Mouse (Mus musculus) left cerebral cortex, adult 11 months (tissue): Measurements from ENCODE around the gene Wdr5.

Experiments
- DNase-seq: peaks from one replicate; pipeline ENCODE4 v3.0.0; 2022; ENCODE audit warnings: low spot score

Wdr5 gene

DNA sequence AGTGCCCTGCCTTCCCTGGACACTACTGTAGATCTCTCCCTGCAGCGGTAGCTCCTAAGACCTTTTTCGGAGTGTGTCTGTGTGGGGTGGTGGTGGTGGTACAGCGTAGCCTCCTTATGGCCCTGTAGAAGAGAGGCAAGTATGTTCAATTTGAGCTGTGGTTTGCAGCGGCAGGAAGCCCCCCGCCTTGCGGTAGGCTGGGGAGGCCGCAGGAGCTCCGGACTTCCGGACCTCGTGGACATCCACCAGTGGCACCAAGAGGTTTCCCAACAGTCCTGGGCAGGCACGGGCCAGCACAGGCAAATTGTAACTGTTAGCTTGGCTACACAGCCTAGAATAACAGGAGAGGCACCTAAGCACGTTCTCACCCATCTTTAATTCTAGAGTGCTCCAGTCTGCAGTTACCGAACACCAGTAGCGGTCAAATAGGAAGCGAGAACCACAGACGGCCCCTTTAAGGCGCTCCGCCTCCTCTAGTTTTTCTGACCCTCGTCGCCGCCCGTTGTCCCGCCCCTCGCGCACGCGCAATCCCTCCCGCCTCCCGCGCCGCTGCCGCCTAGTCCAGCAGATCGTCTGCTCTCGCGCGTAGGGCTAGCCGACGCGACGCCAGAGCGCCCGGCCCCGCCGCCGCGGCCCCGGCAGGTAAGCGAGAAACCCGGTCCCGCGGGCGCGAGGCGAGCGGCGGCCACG lies at the start of gene Wdr5:
TSS of gene Wdr5 (plus strand) at position 519 of the 690 bp plus-strand sequence.
- DNase-seq, result peak; percentile 86

- DNase-seq, result no peak
Observed at GRCm38 (mm10) chr2:27469292-27469990, 45.5 kb upstream of the Wdr5 start.

DNA sequence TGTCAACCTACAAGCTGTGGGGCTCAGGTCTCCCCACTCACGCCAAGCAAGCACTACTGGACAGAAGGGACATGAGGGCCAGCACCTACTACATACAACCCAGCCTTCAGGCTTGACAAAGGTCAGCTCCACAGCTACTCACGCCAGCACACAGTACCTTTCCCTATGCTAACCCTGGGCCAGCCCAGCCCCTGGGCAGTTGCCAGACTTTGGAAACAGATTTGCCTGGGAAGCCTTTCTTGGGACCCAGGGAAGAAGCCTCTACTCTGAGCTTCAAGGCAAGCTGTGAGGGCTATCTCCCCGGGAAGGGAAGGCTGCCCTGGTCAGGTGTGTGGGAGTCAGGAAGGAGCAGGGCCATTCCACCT lies 45.0 kb upstream of the Wdr5 start:
- DNase-seq, result no peak

DNA sequence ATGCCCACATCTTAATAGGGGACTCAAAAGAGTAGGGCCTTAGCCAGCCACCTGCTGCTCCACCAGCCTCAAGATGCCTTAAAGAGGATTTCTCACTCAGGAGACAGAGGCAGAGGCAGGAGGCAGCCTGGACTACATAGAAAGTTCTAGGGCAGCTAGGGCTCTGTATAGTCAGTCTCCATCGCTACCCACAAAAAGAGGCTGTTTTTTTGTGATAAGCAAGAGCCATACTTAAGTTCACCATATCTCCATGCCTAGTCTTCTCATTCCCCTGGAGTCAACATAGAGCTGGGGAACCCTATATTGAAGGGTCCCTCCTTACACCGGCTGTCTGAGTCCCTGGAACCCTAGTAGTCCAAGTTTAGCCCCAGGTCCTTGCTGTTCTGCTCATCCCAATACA lies 44.4 kb upstream of the Wdr5 start:
- DNase-seq, result no peak

- DNase-seq, result no peak
Observed at GRCm38 (mm10) chr2:27471170-27471584, 43.8 kb upstream of the Wdr5 start.

DNA sequence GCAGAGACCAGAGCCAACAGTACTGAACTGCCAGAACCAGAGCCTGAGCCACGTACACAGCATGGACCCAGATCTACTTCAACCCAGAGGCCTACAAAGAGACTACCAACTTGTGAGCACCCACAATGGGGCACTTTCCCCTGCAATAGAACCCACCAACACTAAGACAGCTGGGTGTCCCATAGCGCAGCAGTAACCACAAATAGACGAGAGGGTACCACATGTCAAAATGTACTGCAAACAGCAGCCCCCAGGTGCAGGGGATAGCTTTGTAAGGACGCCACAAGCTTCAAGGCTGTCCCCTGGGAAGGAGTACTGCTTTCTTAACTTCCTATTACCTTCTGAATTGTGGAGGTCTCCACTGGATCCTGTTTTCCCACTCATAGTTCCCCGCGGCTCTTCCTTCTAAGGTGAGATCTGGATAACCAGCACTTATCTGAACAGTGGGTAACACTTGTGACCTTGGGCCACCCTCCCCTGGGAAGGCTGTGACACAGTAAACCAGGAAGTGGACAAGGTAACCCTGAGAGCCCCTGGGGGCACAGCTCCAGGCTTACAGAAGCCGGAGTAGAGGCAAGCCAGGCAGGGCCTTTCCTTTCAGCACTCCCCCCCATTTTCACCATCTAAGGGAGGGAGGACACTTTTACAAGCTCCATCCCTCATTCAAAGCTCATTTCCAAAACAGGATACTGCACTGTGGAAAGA lies 41.7 kb upstream of the Wdr5 start:
- no peak for DNase-seq

DNA sequence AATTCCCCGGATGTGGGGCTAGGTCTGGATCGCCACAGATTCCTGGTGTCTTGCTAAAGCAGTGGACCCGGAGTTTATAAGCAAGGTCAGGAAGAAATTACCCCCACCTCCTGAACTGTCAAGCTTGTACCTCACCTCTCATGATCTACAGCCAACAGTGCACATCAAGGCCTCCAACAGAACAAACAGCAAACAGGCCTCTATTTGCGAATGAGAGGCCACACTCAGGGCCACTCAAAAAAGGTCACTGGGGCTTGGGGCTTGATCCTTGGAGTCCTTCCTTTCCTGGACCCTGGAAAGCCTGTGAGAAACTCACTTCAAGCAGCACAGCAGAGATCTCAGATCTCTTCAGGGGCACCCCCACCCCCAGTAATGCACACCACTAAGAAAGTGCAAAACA lies 41.0 kb upstream of the Wdr5 start:
- DNase-seq, result no peak

- DNase-seq, result no peak
Observed at GRCm38 (mm10) chr2:27474621-27475484, 40.1 kb upstream of the Wdr5 start.

DNA sequence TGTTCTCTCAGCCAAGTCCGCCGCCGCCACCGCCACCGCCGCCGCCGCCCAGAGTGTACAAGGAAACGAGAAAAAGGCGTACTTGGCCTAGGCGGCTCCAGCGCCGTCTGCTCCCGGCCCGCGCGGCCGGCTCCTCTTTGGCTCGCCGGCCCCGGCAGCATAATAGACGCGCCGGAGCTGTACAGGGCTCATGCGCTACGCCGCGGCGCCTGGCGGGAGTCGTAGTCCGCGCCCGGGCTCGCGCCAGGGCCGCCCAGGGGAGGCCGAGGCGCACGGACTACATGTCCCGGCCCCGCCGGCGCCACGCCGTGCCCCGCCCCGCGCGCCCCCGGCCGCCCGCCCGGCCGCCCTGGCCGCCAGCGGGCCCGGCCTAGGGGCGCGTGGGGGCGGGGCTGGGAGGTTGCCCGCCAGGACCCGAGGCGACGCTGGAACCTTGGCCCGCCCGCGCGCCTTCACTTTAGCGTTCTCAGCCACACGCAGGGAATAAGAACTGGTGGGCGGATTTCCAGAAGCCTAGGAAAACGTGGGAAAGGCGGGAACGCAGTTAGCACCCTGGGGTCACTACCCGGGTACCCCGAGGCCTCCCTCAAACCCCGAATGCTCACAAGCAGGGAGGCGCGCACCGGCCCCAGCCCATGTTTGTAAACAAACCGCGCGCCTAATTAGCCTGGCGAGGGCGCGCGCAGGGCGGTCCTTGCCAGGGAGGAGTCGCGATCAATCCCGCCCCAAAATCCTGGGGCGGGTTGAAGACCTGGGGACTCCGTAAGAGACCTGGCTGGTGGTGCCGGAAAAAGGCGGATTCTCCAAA lies 39.3 kb upstream of the Wdr5 start:
- peak; percentile 91 for DNase-seq

- DNase-seq, result no peak
Observed at GRCm38 (mm10) chr2:27476303-27477192, 38.4 kb upstream of the Wdr5 start.

DNA sequence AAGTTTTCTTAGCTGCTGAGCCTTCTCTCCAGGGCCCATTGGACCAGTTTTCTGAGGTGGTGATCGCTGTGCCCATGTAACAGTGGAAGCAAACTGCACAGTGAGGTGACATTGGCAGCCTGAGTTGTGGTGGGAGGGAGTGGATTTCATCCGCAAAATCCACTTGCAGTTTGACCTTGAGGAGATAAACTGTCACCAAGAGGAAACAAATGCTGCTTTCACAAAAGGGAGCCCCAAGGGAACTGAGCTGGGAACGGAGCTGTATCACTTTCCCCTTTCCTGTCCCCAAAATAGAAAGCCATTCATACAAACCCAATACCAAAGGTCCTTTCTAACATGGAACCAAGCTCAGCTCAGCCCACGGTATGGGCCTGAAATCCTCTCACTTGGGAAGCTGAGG lies 35.1 kb upstream of the Wdr5 start:
- DNase-seq, result no peak

- no peak for DNase-seq
Observed at GRCm38 (mm10) chr2:27480367-27480766, 34.6 kb upstream of the Wdr5 start.

- DNase-seq, result no peak
Observed at GRCm38 (mm10) chr2:27482265-27482861, 32.6 kb upstream of the Wdr5 start.

DNA sequence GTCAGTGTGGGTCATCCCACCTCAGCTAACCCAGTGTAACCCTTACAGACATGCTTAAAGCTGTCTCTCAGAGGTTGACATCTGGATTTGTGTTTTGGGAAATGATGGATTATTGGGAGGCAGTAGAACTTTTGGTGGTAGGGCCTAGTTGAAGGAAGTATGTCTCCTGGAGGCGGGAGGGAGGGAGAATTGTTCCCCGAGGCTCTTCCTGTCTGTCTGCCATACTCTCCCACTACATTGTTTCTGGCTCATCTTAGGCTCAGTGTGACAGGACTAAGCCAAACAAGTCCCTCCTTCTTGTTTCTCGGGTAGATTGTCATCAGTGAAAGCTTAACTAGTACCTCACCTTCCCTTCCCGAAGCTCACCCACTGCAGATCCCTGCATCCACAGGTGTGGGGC lies 28.2 kb upstream of the Wdr5 start:
- DNase-seq, result no peak

GRCm38 (mm10) chr2:27487336-27488049 lies 27.5 kb upstream of the Wdr5 start:
- no peak for DNase-seq

GRCm38 (mm10) chr2:27488362-27488761 lies 26.6 kb upstream of the Wdr5 start:
- no peak for DNase-seq

GRCm38 (mm10) chr2:27490939-27491338 lies 24.0 kb upstream of the Wdr5 start:
- DNase-seq, result no peak

DNA sequence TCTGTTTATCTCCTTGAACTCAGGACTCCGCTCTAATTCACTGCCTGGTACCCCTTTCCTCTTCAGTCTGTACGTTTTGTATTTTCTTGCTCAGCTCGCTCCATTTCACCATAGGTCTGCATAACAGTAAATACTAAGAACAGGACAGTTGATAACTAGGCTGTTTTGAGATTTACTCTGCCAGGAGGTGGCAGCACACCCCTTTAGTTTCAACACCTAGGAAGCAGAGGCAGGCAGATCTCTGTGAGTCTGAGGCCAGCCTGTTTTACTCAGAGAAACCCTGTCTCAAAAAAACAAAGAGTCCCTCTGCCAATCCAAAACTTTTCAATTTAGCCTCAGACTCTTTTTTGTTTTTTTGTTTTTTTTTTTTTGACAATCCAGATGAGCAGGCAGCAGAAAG lies 21.0 kb upstream of the Wdr5 start:
- no peak for DNase-seq

- no peak for DNase-seq
Observed at GRCm38 (mm10) chr2:27496391-27497028, 18.4 kb upstream of the Wdr5 start.
